Mouse (Mus musculus): Measurements from ENCODE around the gene Bend5. TPM values are rescaled to one million over a fixed set of nuclear protein-coding genes. Genes with fewer than 3 reads are reported as not detected.

Gene Bend5
- polyA plus RNA-seq (2015; fragmentation: Nextera tagmentation; extraction: Ambion mirVana) = 6.4 and 10.6 TPM in 2 replicates

DNA sequence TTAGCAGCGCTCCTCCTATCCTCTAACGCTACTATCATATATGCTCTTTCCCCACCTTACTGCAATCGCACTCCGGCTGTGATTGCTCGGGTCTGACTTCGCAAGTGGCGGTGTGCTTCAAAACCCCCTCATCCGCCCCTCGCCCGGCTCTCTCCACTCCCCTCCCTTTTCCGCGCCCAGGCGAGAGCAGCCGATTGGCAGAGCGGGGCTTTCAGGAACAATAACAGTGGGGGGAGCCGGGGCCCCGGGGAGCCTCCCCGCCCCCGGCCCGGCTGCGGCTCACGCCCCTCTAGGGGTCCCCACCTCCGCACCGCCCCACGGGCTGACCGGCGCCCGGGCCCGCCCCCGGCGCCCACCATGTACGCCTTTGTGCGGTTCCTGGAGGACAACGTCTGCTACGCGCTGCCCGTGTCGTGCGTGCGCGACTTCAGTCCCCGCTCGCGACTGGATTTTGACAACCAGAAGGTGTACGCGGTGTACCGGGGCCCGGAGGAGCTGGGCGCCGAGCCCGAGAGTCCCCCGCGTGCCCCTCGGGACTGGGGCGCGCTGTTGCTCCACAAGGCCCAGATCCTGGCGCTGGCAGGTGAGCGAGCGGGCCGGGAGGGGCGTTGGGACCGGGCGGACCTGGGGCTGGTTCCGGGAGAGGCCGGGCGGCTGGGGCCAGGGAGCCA is at the start of gene Bend5:
Bend5 (plus strand) TSS at position 189 of the 671 bp plus-strand sequence.

